Mouse (Mus musculus) myocyte (in vitro differentiated cells): ENCODE measurements around the gene Cda.

ENCODE experiments used
- CEBPB ChIP-seq: IDR thresholded peaks from 2 replicates; pipeline ENCODE4 v1.6.1; 2011; ENCODE audit warnings: mild to moderate bottlenecking, moderate library complexity; ENCODE audit not compliant: poor library complexity, insufficient read depth, severe bottlenecking
- E2F4 ChIP-seq: IDR thresholded peaks from one replicate; pipeline ENCODE4 v1.6.1; 2011; ENCODE audit warnings: mild to moderate bottlenecking, control low read depth, moderate library complexity; ENCODE audit not compliant: insufficient read depth
- MAX ChIP-seq: IDR thresholded peaks from one replicate; pipeline ENCODE4 v1.6.1; 2011; ENCODE audit warnings: low read depth, mild to moderate bottlenecking, control low read depth
- MYOD1 ChIP-seq, 3 experiments: IDR thresholded peaks; one replicate each; pipeline ENCODE4 v1.6.1; 2011; ENCODE audit warnings: control low read depth in 2 of 3, low read depth in 2 of 3, mild to moderate bottlenecking in 2 of 3, moderate library complexity in 1 of 3; ENCODE audit not compliant: insufficient read length in 2 of 3, control insufficient read depth in 1 of 3
- POLR2A ChIP-seq: IDR thresholded peaks from one replicate; pipeline ENCODE4 v1.6.1; 2011; ENCODE audit warnings: low read depth, mild to moderate bottlenecking, control low read depth, moderate library complexity; ENCODE audit not compliant: insufficient read length
- POLR2AphosphoS2 ChIP-seq: IDR thresholded peaks from one replicate; pipeline ENCODE4 v1.6.1; 2011; ENCODE audit warnings: low read depth, control low read depth; ENCODE audit not compliant: insufficient read length
- TCF12 ChIP-seq: IDR thresholded peaks from one replicate; pipeline ENCODE4 v1.6.1; 2011; ENCODE audit warnings: mild to moderate bottlenecking, control low read depth; ENCODE audit not compliant: poor library complexity, insufficient read depth, severe bottlenecking
- USF1 ChIP-seq: IDR thresholded peaks from one replicate; pipeline ENCODE4 v1.6.1; 2011; ENCODE audit warnings: low read depth, mild to moderate bottlenecking, control low read depth, moderate library complexity

DNA sequence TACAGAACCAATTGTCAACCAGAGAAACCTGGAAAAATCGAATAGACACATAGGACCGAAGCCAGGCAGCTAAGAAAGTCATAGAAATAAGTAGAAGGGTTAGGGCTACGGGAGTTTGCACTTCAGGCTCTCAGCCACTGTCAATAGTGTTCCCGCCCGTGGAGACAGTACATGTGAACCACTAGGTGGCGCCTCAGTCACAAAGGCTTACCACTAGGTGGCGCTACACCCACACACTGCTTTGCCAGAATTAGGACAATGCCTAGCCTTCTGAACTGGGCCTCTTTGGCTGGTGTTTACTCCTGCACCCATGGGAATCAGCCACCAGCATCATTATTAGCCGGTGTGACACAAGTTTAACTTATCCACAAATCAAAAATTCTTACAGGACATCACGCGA is 48.3 kb downstream of the Cda start:
- TF ChIP-seq POLR2AphosphoS2 (no peak), MYOD1 (IDR thresholded peaks at IDR 0.05; ENCODE audit: control insufficient read depth in 1 of 3, insufficient read length in 2 of 3, low read depth in 2 of 3) (no peak), POLR2A (no peak), MAX (no peak), CEBPB (no peak), TCF12 (no peak), E2F4 (no peak), USF1 (no peak)
